ENCODE assay signal across 8 mouse cellular contexts in genomic region chr9:123496665-123497064, GRCm38 (mm10). TPM values are rescaled to one million over a fixed set of nuclear protein-coding genes. Genes with fewer than 3 reads are reported as not detected.
DNase-seq lines count a peak whose midpoint lies in the region; ATAC-seq lines count a peak whose summit lies in the region.

No protein-coding gene starts in this region.

- H3K4me1 ChIP-seq in forebrain, embryonic 15.5 days = peaks cover 14% of the 10 kb centered on the region
- 0 out of 2 replicates have a peak, but pooled peaks cover 2% of the 10 kb centered on the region for H3K4me1 ChIP-seq in forebrain, embryonic 11.5 days (replicated peaks; ENCODE audit: control insufficient read depth, insufficient read depth, low read length)
- peaks cover 9% of the 10 kb centered on the region; the same call in 1 of the 2 replicates for H3K4me1 ChIP-seq in midbrain, embryonic 15.5 days
- no peaks in the 10 kb centered on the region for H3K4me1 ChIP-seq in midbrain, embryonic 11.5 days (ENCODE audit: control insufficient read depth, insufficient read depth, low read length)
- H3K4me1 ChIP-seq in stomach, embryonic 14.5 days (ENCODE audit: control insufficient read depth, insufficient read depth, low read length) = peaks cover 10% of the 10 kb centered on the region

- no peak overlapping the region for H3K9ac ChIP-seq in forebrain, embryonic 15.5 days (replicated peaks)
- no peak overlapping the region for H3K9ac ChIP-seq in forebrain, embryonic 11.5 days (ENCODE audit: low read length)
- H3K9ac ChIP-seq in midbrain, embryonic 15.5 days = no peak overlapping the region
- no peak overlapping the region for H3K9ac ChIP-seq in midbrain, embryonic 11.5 days (ENCODE audit: low read length)
- H3K9ac ChIP-seq in stomach, embryonic 14.5 days (replicated peaks; ENCODE audit: low read depth, low read length) = no peak overlapping the region

- no peak for ATAC-seq in forebrain, embryonic 15.5 days (replicated peaks)
- ATAC-seq in forebrain, embryonic 11.5 days (replicated peaks; ENCODE audit: low FRiP score) = no peak
- no peak for ATAC-seq in midbrain, embryonic 15.5 days (replicated peaks)
- ATAC-seq in midbrain, embryonic 11.5 days (ENCODE audit: low FRiP score) = no peak
- peak; percentile 44; the same call in 1 of the 2 replicates for ATAC-seq in stomach, embryonic 14.5 days (ENCODE audit: insufficient number of reproducible peaks, insufficient read depth, low FRiP score, low read depth)

- H3K9me3 ChIP-seq in forebrain, embryonic 15.5 days = no peaks in the 10 kb centered on the region
- no peaks in the 10 kb centered on the region for H3K9me3 ChIP-seq in forebrain, embryonic 11.5 days (ENCODE audit: control insufficient read depth, low read length)
- H3K9me3 ChIP-seq in midbrain, embryonic 15.5 days = no peaks in the 10 kb centered on the region
- no peaks in the 10 kb centered on the region for H3K9me3 ChIP-seq in midbrain, embryonic 11.5 days (ENCODE audit: control insufficient read depth, low read length)
- no peaks in the 10 kb centered on the region for H3K9me3 ChIP-seq in stomach, embryonic 14.5 days (ENCODE audit: control insufficient read depth, low read depth, low read length)

- peak overlapping the region; percentile 15; the same call in 1 of the 2 replicates for H3K4me2 ChIP-seq in forebrain, embryonic 15.5 days (replicated peaks)
- no peak overlapping the region for H3K4me2 ChIP-seq in forebrain, embryonic 11.5 days (ENCODE audit: low read depth, low read length, severe bottlenecking)
- peak overlapping the region; percentile 28 for H3K4me2 ChIP-seq in midbrain, embryonic 15.5 days
- no peak overlapping the region for H3K4me2 ChIP-seq in midbrain, embryonic 11.5 days
- 0 out of 2 replicates have a peak overlapping the region, but pooled peaks have one; percentile 7 for H3K4me2 ChIP-seq in stomach, embryonic 14.5 days (replicated peaks; ENCODE audit: low read depth, low read length)

- no peaks in the 10 kb centered on the region for H3K36me3 ChIP-seq in forebrain, embryonic 15.5 days
- H3K36me3 ChIP-seq in forebrain, embryonic 11.5 days (ENCODE audit: control insufficient read depth, insufficient read depth, low read length) = no peaks in the 10 kb centered on the region
- no peaks in the 10 kb centered on the region for H3K36me3 ChIP-seq in midbrain, embryonic 15.5 days (replicated peaks)
- no peaks in the 10 kb centered on the region for H3K36me3 ChIP-seq in midbrain, embryonic 11.5 days (ENCODE audit: control insufficient read depth, insufficient read depth, low read length)
- H3K36me3 ChIP-seq in stomach, embryonic 14.5 days (ENCODE audit: control insufficient read depth, insufficient read depth, low read length) = peaks cover 8% of the 10 kb centered on the region

- WGBS in forebrain, embryonic 15.5 days = 18% methylated on average over 13 of the region's 13 CpGs
- 15% methylated on average over 13 of the region's 13 CpGs for WGBS in forebrain, embryonic 11.5 days
- WGBS in midbrain, embryonic 15.5 days = 25% methylated on average over 13 of the region's 13 CpGs
- 21% methylated on average over 13 of the region's 13 CpGs for WGBS in midbrain, embryonic 11.5 days
- WGBS in stomach, embryonic 14.5 days = 13% methylated on average over 13 of the region's 13 CpGs

- no peak overlapping the region for H3K27ac ChIP-seq in forebrain, embryonic 15.5 days (replicated peaks)
- no peak overlapping the region for H3K27ac ChIP-seq in forebrain, embryonic 11.5 days (ENCODE audit: low read depth, low read length)
- no peak overlapping the region for H3K27ac ChIP-seq in midbrain, embryonic 15.5 days
- H3K27ac ChIP-seq in midbrain, embryonic 11.5 days (ENCODE audit: low read depth, low read length) = no peak overlapping the region
- H3K27ac ChIP-seq in stomach, embryonic 14.5 days (ENCODE audit: low read length) = peak overlapping the region; percentile 34; the same call in 1 of the 2 replicates

- no peak for DNase-seq in forebrain, embryonic 11.5 days (ENCODE audit: low spot score)
- DNase-seq in midbrain, embryonic 11.5 days (ENCODE audit: low spot score, missing footprints) = no peak
- peak; percentile 57 to 63 for DNase-seq in kidney, postnatal 36 days
- DNase-seq in right cerebral cortex, adult 2 months (ENCODE audit: low spot score in 2 of 2) = no peak
- DNase-seq in cerebellum, postnatal 10 days = no peak

- no peaks in the 10 kb centered on the region for H3K27me3 ChIP-seq in forebrain, embryonic 15.5 days
- no peaks in the 10 kb centered on the region for H3K27me3 ChIP-seq in forebrain, embryonic 11.5 days (ENCODE audit: control insufficient read depth, insufficient read depth, low read length)
- no peaks in the 10 kb centered on the region for H3K27me3 ChIP-seq in midbrain, embryonic 15.5 days (replicated peaks)
- no peaks in the 10 kb centered on the region for H3K27me3 ChIP-seq in midbrain, embryonic 11.5 days (ENCODE audit: control insufficient read depth, insufficient read depth, low read length)
- no peaks in the 10 kb centered on the region for H3K27me3 ChIP-seq in stomach, embryonic 14.5 days (ENCODE audit: control insufficient read depth, insufficient read depth, low read length)

- H3K4me3 ChIP-seq in forebrain, embryonic 15.5 days = 0 out of 2 replicates have a peak overlapping the region, but pooled peaks have one; percentile 2
- H3K4me3 ChIP-seq in forebrain, embryonic 11.5 days (ENCODE audit: low read depth, low read length) = no peak overlapping the region
- no peak overlapping the region for H3K4me3 ChIP-seq in midbrain, embryonic 15.5 days
- H3K4me3 ChIP-seq in midbrain, embryonic 11.5 days (ENCODE audit: low read depth, low read length) = no peak overlapping the region
- H3K4me3 ChIP-seq in stomach, embryonic 14.5 days (ENCODE audit: low read depth, low read length) = no peak overlapping the region

RNA-seq across cellular contexts. Expression of gene Limd1, which starts 18.2 kb away (rescaled TPM):
- polyA plus RNA-seq in forebrain, embryonic 15.5 days (2015; fragmentation: Nextera tagmentation; extraction: Ambion mirVana) = 18.0 and 19.8 TPM in 2 replicates
- 52.3 and 56.6 TPM in 2 replicates for polyA plus RNA-seq in forebrain, embryonic 11.5 days (2014; fragmentation: Nextera tagmentation; extraction: Ambion mirVana)
- 11.4 and 13.9 TPM in 2 replicates for polyA plus RNA-seq in midbrain, embryonic 15.5 days (2015; fragmentation: Nextera tagmentation; extraction: Ambion mirVana)
- 43.3 and 46.4 TPM in 2 replicates for polyA plus RNA-seq in midbrain, embryonic 11.5 days (2014; fragmentation: Nextera tagmentation; extraction: Ambion mirVana)
- polyA plus RNA-seq in stomach, embryonic 14.5 days (2014; fragmentation: Nextera tagmentation; extraction: Ambion mirVana) = 56.3 and 61.0 TPM in 2 replicates

RNA-seq across cellular contexts. Expression of gene Sacm1l, which starts 32.9 kb away (rescaled TPM):
- polyA plus RNA-seq in forebrain, embryonic 15.5 days (2015; fragmentation: Nextera tagmentation; extraction: Ambion mirVana) = 48.5 and 51.8 TPM in 2 replicates
- polyA plus RNA-seq in forebrain, embryonic 11.5 days (2014; fragmentation: Nextera tagmentation; extraction: Ambion mirVana) = 44.6 and 46.4 TPM in 2 replicates
- polyA plus RNA-seq in midbrain, embryonic 15.5 days (2015; fragmentation: Nextera tagmentation; extraction: Ambion mirVana) = 49.0 and 50.9 TPM in 2 replicates
- polyA plus RNA-seq in midbrain, embryonic 11.5 days (2014; fragmentation: Nextera tagmentation; extraction: Ambion mirVana) = 53.9 and 63.3 TPM in 2 replicates
- polyA plus RNA-seq in stomach, embryonic 14.5 days (2014; fragmentation: Nextera tagmentation; extraction: Ambion mirVana) = 51.7 and 53.8 TPM in 2 replicates

Comparison
In these comparisons a context has a peak if more than half of its experiments do, and no peak if none do; other contexts are left out.
1. H3K4me2 ChIP-seq: peak in forebrain, embryonic 15.5 days (single experiment), midbrain, embryonic 15.5 days (single experiment) and stomach, embryonic 14.5 days (single experiment); none in forebrain, embryonic 11.5 days (single experiment) and midbrain, embryonic 11.5 days (single experiment).
2. DNase-seq: peak in kidney, postnatal 36 days (2 of 2); none in forebrain, embryonic 11.5 days (single experiment), midbrain, embryonic 11.5 days (single experiment), right cerebral cortex, adult 2 months (0 of 2) and cerebellum, postnatal 10 days (0 of 2).